Mouse (Mus musculus) kidney, adult 8-10 months (tissue): Measurements from ENCODE around the gene Pacsin2.
"Not testable (repeated sequence)": the region's sequence is repeated elsewhere in the genome, so short reads cannot be mapped to it uniquely, and the experiment has no call there.

Experiments
- DNase-seq, 2 experiments: peaks; one replicate each; pipeline ENCODE4 v3.0.0; 2022

Pacsin2 gene

GRCm38 (mm10) chr15:83365697-83366096, 98.7 kb downstream of the Pacsin2 start:
- DNase-seq = no peak

- no peak for DNase-seq
These were observed 100.2 kb downstream of the Pacsin2 start for GRCm38 (mm10) chr15:83364194-83364593.

GRCm38 (mm10) chr15:83362813-83363212, 101.6 kb downstream of the Pacsin2 start:
- DNase-seq = not testable (repeated sequence)

GRCm38 (mm10) chr15:83360899-83361298, 103.5 kb downstream of the Pacsin2 start:
- not testable (repeated sequence) for DNase-seq

- no peak for DNase-seq
These were observed 104.3 kb downstream of the Pacsin2 start for GRCm38 (mm10) chr15:83360140-83360539.

- no peak for DNase-seq
These were observed 105.9 kb downstream of the Pacsin2 start for GRCm38 (mm10) chr15:83358476-83358875.

- peak in 1 of 2 experiments; percentile 39 for DNase-seq
These were observed 112.9 kb downstream of the Pacsin2 start for GRCm38 (mm10) chr15:83351546-83351945.

- DNase-seq = no peak
These were observed 113.5 kb downstream of the Pacsin2 start for GRCm38 (mm10) chr15:83350859-83351258.

- peak; percentile 89 to 94 for DNase-seq
These were observed 114.3 kb downstream of the Pacsin2 start, which contains the start of gene Arfgap3 for GRCm38 (mm10) chr15:83349954-83350711. Arfgap3 (minus strand) TSS chr15:83350247.

GRCm38 (mm10) chr15:83349225-83349953, 115.0 kb downstream of the Pacsin2 start:
- peak in 1 of 2 experiments; percentile 27 for DNase-seq

- no peak for DNase-seq
These were observed 115.7 kb downstream of the Pacsin2 start for GRCm38 (mm10) chr15:83348747-83349146.

- no peak for DNase-seq
These were observed 118.4 kb downstream of the Pacsin2 start for GRCm38 (mm10) chr15:83345898-83346529.

- no peak for DNase-seq
These were observed 119.5 kb downstream of the Pacsin2 start for GRCm38 (mm10) chr15:83344956-83345355.

GRCm38 (mm10) chr15:83344157-83344556, 120.2 kb downstream of the Pacsin2 start:
- DNase-seq = no peak

GRCm38 (mm10) chr15:83338908-83339307, 125.5 kb downstream of the Pacsin2 start:
- DNase-seq = peak in 1 of 2 experiments; percentile 32

GRCm38 (mm10) chr15:83337903-83338870, 126.2 kb downstream of the Pacsin2 start:
- no peak for DNase-seq

GRCm38 (mm10) chr15:83332373-83332772, 132.0 kb downstream of the Pacsin2 start:
- no peak for DNase-seq

- DNase-seq = no peak
These were observed 135.5 kb downstream of the Pacsin2 start for GRCm38 (mm10) chr15:83328952-83329351.
